Mouse (Mus musculus): Measurements from ENCODE around the gene Rgma.

Gene Rgma

GRCm38 (mm10) chr7:73371587-73372321 lies 3.6 kb upstream of the Rgma start:
- no peak for DNase-seq (ENCODE audit: low read depth)

DNA sequence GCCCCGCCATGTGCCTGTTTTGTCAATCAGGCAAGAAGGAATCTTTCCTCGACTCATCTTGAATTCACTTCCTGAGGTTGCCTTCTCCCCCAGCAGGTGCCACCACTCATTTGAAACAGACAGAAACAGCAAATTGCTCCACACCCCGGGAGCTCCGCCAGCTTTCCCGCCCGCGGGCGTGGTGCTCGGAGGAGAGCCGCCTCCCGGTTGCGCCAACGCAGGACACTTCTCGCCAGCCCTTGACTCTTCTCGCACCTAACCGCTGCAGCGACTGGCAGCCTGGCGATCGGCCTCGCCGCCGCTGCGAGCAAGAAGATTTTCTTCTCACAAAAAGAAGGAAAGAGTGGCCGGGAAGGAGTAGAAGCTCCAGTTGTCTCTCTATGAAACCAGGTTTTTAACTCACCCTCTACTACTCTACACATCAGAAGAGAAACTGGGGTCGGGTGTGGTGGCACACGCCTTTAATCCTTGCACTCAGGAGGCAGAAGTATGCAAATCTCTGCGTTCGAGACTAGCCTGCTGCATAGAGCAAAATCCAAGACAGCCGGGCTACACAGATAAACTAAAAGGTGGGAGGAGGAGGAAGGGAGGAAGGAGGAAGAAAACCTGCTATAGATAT lies 2.8 kb upstream of the Rgma start:
- DNase-seq (ENCODE audit: low read depth), result no peak

- no peak for DNase-seq (ENCODE audit: low read depth)
Measured at GRCm38 (mm10) chr7:73374727-73375126, 582 bp upstream of the Rgma start.

DNA sequence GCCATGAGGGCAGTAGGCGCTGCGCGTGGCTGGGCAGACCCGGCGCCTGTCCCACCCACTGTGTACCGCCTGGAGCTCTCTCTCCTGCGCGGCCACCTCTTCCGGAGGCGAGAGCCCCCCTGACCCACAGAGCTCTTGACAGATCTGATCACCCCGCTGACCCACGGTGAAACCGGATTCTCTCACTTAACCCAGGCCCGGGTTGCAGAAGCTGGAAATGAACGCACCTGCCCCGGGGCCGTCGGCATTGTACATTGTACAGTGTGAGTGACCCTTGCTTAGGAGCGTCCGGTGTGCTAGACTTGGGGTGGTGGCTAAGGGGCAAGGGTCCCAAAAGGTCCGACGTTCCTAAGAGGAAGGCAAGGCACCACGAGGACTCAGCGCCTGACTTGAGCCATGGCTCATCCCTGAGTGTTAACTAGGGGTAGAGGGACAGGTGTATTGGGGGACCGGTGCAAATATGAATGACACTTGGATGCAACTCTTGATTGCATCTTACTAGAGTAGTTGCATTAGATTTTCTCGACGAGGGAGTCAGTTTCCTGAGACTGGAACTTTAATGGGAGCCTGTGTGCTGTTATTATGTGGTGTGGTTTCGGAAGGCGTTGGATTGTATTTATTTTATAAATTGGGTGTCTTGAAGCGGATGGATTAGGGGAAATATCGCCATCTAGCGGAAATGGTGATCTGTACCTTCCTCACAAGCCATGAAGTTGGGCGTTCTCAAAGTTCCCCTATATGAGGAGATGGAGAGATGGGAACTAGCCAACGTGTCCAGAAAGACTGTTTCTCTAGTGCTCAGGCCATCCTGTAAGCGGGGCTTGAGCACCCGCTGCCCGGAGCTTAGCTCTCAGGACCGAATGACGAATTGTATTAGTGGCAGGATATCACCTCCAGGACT lies 1.0 kb downstream of the Rgma start:
- DNase-seq (ENCODE audit: low read depth), result peak; percentile 60

DNA sequence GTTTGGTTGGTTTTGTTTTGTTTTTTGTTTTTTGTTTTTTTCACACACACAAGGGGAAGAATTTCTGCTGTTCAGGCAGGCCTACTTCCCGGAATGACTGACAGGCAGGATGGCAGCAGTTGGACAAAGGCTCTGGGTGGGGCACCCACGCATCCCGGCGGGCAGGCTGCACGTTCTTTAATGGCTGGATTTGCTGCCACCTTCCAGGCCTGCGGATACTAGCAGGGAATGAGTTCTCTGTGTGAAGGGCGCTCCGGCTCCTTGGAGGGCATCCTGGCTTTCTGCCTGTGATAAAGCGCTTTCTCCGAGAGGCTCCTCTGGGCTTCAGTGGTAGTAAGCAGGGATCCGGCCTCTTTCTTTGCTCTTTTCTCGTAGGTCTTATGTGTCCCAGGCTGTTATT lies 2.0 kb downstream of the Rgma start:
- DNase-seq (ENCODE audit: low read depth), result no peak

DNA sequence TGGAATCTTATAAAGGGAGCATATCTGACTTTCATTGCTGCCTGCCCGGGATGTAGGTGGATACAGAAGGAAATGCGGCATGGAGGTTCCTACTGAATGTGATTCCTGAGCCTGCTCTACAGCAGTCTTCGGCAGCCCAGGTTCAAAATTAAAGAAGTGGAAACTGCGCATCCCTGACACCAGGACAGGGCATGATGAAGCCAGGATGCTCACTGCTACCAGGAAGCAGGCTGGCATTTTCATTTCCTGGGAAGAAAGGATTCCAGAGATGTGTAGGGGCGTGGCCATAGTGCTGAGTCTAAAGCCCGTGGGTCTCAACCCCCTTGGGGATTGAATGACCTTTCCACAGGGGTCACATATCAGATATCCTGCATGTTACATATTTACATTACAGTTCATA lies 2.7 kb downstream of the Rgma start:
- DNase-seq (ENCODE audit: low read depth), result no peak

- DNase-seq (ENCODE audit: low read depth), result no peak
Measured at GRCm38 (mm10) chr7:73382843-73383242, 7.5 kb downstream of the Rgma start.

- no peak for DNase-seq (ENCODE audit: low read depth)
Measured at GRCm38 (mm10) chr7:73388866-73389265, 13.6 kb downstream of the Rgma start.

DNA sequence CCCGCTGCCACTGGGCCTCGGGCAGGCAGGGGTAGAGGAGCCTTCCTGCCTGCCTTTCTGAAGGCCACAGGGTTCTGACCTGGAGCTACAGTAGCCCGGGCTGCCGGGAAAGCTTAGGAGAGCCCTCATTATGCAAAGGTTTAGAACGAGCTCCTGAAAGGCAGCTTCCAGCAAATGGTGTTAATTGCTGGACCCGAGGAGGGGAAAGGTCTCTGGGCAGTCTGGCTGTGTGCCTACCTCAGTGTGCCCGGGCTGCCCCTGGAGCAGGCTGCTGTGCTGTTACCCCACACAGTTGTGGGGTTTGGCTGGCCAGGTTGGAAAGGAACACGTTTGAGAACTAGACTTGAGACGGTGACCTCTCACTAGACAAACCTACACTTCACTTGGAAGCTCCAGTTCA lies 14.1 kb downstream of the Rgma start:
- DNase-seq (ENCODE audit: low read depth), result no peak

- DNase-seq (ENCODE audit: low read depth), result no peak
Measured at GRCm38 (mm10) chr7:73389871-73390294, 14.6 kb downstream of the Rgma start.

- DNase-seq (ENCODE audit: low read depth), result no peak
Measured at GRCm38 (mm10) chr7:73390426-73391001, 15.2 kb downstream of the Rgma start.

DNA sequence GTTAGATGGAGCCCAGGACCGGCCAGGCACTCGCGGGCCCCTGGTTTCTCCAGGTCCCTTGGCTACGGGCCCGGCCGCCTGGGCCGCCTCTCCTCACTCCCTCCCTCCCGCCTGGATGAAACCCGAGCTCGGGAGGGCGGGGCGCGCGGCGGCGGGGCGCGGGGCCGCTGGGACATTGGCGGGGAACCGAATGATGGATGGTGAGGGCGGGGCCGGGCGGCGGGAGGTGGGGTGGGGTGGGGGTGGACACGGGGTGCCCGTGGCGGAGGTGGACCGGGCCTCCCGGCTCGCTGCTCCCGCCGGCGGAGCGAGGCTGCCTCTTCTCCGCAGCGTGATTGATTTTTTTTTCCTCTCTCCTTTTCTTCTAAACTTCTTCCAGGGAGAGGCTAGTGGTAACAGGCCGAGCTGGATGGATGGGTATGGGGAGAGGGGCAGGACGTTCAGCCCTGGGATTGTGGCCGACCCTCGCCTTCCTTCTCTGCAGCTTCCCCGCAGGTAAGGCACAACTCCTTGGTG lies 15.8 kb downstream of the Rgma start:
- DNase-seq (ENCODE audit: low read depth), result no peak

- no peak for DNase-seq (ENCODE audit: low read depth)
Measured at GRCm38 (mm10) chr7:73391518-73392321, 16.4 kb downstream of the Rgma start.

DNA sequence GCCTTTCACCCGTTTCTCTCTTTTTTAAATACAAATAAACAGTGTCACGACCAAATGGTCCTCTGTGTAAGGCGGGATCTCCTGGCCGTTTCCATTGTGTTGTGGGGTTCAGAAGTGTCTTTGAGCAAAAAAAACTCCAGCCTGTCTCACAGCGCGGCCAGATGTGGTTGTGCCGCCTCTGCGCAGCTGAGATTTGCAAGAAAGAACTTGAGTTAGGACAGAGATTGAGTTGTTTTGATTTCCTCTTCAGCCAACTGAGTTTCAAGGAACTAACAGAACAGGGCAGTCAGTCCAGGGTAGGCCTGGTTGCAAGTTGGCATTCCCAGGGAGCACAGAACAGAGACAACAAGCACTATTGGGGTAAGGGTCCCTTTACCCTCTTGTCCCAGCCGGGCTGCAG lies 17.1 kb downstream of the Rgma start:
- DNase-seq (ENCODE audit: low read depth), result no peak

DNA sequence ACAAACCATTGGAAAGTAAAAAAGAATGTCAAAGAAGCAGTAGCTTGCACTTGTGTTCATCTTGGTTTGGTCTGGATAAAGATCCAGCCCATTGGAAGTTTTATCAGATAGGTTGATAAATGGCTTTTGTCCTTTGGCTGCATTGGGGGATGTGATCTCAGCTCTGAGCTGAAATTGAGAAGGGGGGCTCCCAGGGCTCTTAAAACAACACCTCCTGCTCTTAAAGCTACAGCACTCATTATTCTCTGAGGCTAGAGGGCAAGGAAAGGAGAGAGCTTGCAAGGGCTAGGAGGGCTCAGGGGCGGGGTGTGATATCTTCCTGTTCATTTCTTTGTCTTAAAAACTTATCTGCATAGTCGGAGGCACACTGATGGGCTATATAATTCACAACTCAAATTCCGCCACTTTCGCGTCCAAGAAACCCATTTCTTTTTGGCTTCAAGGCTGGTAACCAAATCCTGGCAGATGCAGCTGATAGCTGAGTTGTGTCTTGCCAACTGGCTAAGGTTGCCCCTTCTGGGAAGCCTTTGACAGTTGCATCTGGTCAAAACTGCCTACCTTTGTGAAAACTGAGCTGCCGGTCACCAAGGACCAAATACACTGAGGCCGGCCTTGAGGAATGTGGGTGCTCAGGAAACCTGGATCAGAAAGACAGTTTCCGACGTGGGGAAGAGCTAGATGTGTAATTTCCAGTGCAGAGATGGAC lies 18.2 kb downstream of the Rgma start:
- DNase-seq (ENCODE audit: low read depth), result no peak

DNA sequence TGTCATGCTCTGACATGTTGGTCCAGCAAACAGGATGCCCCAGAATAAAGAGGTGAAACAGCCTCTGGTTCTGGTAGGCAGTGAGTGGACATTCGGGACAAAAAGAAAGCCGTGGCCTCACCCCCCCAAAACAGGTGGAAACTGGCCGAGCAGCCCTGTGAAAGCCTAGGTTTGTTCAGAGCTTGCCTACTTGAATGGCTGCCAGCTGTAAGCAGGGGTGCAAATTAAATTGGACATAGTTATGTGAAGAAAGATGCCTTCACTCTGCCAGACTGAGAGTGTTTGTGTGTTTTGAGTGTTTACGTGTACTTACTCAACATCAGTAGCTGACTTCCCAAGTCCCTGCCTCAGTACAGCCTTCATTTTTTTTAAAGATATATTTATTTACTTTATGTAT lies 18.7 kb downstream of the Rgma start:
- DNase-seq (ENCODE audit: low read depth), result no peak

GRCm38 (mm10) chr7:73398319-73398718 lies 23.0 kb downstream of the Rgma start:
- DNase-seq (ENCODE audit: low read depth), result no peak

DNA sequence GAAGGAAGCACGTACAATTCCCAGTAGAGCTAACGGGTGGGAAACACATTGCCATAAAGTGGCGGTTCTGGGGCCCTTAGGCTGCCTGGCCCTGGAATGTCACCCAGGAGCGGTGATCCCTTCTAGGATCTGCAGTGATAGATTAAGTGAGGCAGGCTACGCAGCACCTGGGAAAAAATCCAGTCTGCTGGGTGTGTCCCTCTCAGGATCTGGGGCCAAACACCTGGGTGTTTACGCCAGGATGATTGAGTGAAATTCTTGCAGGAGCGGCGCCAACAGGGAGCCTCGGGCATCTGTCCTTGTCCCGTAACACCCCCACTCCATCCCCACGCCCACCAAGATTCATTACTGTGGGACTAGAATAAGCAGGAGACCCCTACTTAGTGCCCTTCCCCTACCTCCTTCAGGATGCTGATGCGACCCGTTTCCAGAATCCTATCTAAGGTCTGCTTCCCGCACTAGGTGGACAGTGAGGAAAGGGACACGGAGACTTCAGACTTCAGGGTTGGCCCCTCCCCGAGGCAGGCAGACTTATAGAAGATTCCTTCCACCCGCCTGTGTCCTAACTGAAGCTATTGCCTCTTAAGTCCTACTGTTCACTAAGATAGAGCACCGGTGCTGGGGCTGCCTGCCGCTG lies 23.6 kb downstream of the Rgma start:
- no peak for DNase-seq (ENCODE audit: low read depth)

DNA sequence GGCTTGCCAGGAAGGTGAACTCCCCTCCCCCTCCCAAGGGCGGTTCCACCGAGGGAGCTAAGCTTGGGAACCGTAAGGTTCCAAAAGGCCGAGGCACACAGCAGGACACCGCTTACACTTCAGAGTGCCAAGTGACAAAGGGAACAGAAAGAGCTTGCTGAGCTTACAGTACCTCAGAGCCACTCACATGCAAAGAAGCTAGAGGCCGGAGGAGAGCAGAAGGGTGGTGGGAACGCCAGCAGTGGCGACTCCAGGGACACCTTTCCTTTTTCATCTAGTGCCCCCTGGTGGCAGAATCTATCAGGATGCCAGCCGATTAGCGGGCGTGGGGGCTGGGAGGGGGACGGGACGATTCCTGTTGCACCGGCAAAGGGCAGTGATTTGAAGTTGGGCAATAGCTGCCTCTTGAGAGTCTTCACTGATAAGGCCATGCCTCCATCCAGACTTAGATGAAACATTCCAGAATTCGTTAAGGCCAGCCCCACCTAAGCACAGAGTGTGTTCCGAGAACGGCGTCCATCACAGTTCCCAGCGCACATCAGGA lies 24.3 kb downstream of the Rgma start:
- peak; percentile 43 for DNase-seq (ENCODE audit: low read depth)
